Comparison of ENCODE assay signal across 19 mouse cellular contexts in the genomic region with DNA sequence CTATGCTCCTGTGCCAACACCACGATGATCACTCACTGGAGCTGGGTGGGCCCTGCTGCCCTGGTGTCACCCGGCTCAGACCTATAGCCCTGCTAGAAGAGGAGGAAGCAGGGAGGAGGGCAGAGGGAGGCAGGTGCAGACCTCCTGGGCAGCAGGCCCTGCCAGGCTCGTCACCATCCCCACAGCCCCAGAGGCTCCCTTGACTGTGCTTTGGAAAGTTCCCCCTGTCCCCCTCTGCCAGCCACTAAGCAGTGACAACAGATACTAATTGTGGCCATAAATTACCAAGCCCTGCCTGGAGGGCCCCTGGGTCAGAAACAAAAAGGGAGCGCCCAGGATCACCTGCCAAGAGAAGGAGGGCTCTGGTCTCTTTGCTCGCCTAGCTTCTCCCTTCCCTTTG. TPM values are rescaled to one million over a fixed set of nuclear protein-coding genes. Genes with fewer than 3 reads are reported as not detected.
"Had no signal": no experiment of that assay in that cellular context is flagged by ENCODE, and none has a peak within 500 bp of the region (broad histone marks: within the 10 kb centered on the region; RNA-seq: fewer than 3 reads in every experiment).

No protein-coding gene starts in this region.

- H3K27ac ChIP-seq: limb, embryonic 12.5 days; limb, embryonic 15.5 days; liver, embryonic 14.5 days; macrophage; midbrain, embryonic 12.5 days; midbrain, embryonic 15.5 days; stomach, embryonic 15.5 days had no signal

- H3K4me1 ChIP-seq: midbrain, embryonic 15.5 days; stomach, embryonic 15.5 days had no signal

- H3K9ac ChIP-seq: limb, embryonic 12.5 days; limb, embryonic 15.5 days; liver, embryonic 14.5 days; liver, postnatal 0 days; lung, embryonic 14.5 days; midbrain, embryonic 12.5 days; midbrain, embryonic 15.5 days; stomach, embryonic 15.5 days had no signal

- ATAC-seq: liver, postnatal 0 days; lung, postnatal 0 days; midbrain, embryonic 15.5 days had no signal

- DNase-seq: kidney, adult 8-10 months; kidney, postnatal 25 days; left cerebral cortex, postnatal 4 days; liver, postnatal 0 days; lung, embryonic 14.5 days; retina, postnatal 1 day; right cerebral cortex, postnatal 25 days; spleen, adult 18-20 months; thymus, postnatal 25 days had no signal

- H3K4me3 ChIP-seq: limb, embryonic 12.5 days; limb, embryonic 15.5 days; midbrain, embryonic 12.5 days; midbrain, embryonic 15.5 days; stomach, embryonic 15.5 days had no signal

- H3K9me3 ChIP-seq: limb, embryonic 12.5 days; limb, embryonic 15.5 days; midbrain, embryonic 12.5 days; midbrain, embryonic 15.5 days; stomach, embryonic 15.5 days had no signal

- H3K4me2 ChIP-seq: limb, embryonic 12.5 days; limb, embryonic 15.5 days; liver, embryonic 11.5 days; lung, embryonic 14.5 days; midbrain, embryonic 12.5 days; midbrain, embryonic 15.5 days; stomach, embryonic 15.5 days had no signal

- H3K36me3 ChIP-seq: limb, embryonic 12.5 days; limb, embryonic 15.5 days; midbrain, embryonic 12.5 days; midbrain, embryonic 15.5 days; stomach, embryonic 15.5 days had no signal

RNA-seq across cellular contexts. Expression of gene Uncx, which starts 49.6 kb away (rescaled TPM):
- polyA plus RNA-seq: intestine, embryonic 14.5 days; liver, embryonic 11.5 days; liver, embryonic 14.5 days; liver, postnatal 0 days; lung, embryonic 14.5 days; lung, postnatal 0 days; macrophage had no signal
